Mouse (Mus musculus): ENCODE results near the gene Ipo13. TPM values are rescaled to one million over a fixed set of nuclear protein-coding genes. Genes with fewer than 3 reads are reported as not detected.

Gene Ipo13
- polyA plus RNA-seq, 2 experiments = 38.8 to 63.4 TPM

DNA sequence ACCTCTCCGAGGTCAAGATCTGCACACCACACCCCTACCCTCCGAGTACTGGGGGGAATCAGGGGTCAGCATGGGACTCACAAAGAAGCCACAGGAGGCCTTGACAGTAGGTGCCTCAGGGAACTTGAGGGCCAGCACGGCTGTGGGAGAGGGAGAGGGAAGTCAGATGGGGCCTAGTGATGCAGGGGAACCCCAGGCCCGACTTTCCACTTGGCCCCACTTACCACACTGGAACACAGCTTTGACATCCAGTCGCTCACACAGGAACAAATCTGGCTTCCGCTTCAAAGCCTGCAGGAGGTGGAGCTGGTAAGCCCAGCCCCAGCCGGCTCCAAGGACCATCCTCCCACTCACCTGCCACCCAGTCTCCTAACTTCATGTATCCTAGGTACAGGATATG is 19.5 kb downstream of the Ipo13 start:
- Histone ChIP-seq H3K9me3 (ENCODE audit: control insufficient read depth, low read length) (no peaks in the 10 kb centered on the region), H3K4me2 (replicated peaks; ENCODE audit: low read depth, low read length, severe bottlenecking) (no peak overlapping the region), H3K4me3 (replicated peaks; ENCODE audit: low read length) (no peak overlapping the region), H3K27ac (replicated peaks; ENCODE audit: low read depth, low read length) (no peak overlapping the region), H3K4me1 (ENCODE audit: control insufficient read depth, insufficient read depth, low read length) (peaks cover 6% of the 10 kb centered on the region; the same call in 1 of the 2 replicates), H3K9ac (ENCODE audit: low read depth, low read length, severe bottlenecking) (no peak overlapping the region), H3K36me3 (ENCODE audit: control insufficient read depth, insufficient read depth, low read length) (peaks cover 58% of the 10 kb centered on the region), H3K27me3 (ENCODE audit: control insufficient read depth, insufficient read depth, low read length) (no peaks in the 10 kb centered on the region)
- WGBS = 81% methylated on average over 7 of the region's 7 CpGs
- no peak for TF ChIP-seq POLR2A (IDR thresholded peaks at IDR 0.05; ENCODE audit: borderline replicate concordance, extremely low read depth, insufficient read depth, insufficient read length)
- no peak for DNase-seq (ENCODE audit: low spot score)
- ATAC-seq (ENCODE audit: low FRiP score, low read depth) = no peak

DNA sequence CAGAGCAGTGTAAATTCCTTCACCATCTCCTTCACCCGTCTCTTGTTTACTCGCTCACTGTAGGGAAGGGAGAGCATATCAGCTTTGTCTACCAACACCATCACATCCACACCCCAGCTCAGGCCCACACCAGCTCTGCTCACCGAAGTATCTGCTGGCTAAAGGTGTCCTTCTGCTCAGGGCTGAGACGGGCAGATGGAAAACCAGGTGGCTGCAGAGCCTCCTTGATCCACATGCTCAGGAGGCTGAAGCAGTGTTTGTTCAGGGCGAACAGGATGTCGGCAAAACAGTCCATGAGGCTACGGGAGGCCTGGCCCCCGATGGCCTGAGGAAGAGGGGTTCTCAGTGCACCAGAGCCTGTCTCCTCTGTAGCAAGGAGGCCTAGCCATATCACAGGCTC is 20.2 kb downstream of the Ipo13 start:
- no peak overlapping the region for H3K4me3 ChIP-seq (replicated peaks; ENCODE audit: low read length)
- DNase-seq (ENCODE audit: low spot score) (no peak), ATAC-seq (ENCODE audit: low FRiP score, low read depth) (no peak)
- peaks cover 6% of the 10 kb centered on the region; the same call in 1 of the 2 replicates for H3K4me1 ChIP-seq (ENCODE audit: control insufficient read depth, insufficient read depth, low read length)
- H3K9ac ChIP-seq (ENCODE audit: low read depth, low read length, severe bottlenecking) = no peak overlapping the region
- no peak overlapping the region for H3K27ac ChIP-seq (replicated peaks; ENCODE audit: low read depth, low read length)
- no peak overlapping the region for H3K4me2 ChIP-seq (replicated peaks; ENCODE audit: low read depth, low read length, severe bottlenecking)
- 90% methylated on average over 8 of the region's 8 CpGs for WGBS
- H3K36me3 ChIP-seq (ENCODE audit: control insufficient read depth, insufficient read depth, low read length) = peaks cover 57% of the 10 kb centered on the region
- no peak for TF ChIP-seq POLR2A (IDR thresholded peaks at IDR 0.05; ENCODE audit: borderline replicate concordance, extremely low read depth, insufficient read depth, insufficient read length)
- H3K9me3 ChIP-seq (ENCODE audit: control insufficient read depth, low read length) = no peaks in the 10 kb centered on the region
- no peaks in the 10 kb centered on the region for H3K27me3 ChIP-seq (ENCODE audit: control insufficient read depth, insufficient read depth, low read length)

DNA sequence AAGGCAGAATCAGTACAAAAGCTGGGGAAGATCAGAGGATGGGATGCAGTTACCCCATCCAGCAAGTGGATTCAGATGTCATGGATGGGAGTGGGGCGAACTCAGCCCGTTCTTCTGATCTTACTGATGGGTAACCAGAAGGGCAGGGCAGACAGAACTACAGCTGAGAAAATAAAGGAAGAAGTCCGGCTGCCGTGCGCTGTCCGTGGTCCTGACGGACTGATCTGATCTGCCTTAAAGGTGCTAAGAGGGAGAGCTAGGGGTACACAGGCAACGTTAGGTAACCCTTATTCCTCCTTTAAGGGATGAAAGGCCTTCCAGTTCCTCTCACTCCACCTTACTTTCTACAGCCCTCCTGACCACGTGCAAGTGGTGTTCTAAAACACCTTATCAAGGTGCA is 21.4 kb downstream of the Ipo13 start:
- H3K27me3 ChIP-seq (ENCODE audit: control insufficient read depth, insufficient read depth, low read length) = no peaks in the 10 kb centered on the region
- ATAC-seq (ENCODE audit: low FRiP score, low read depth) (no peak), DNase-seq (ENCODE audit: low spot score) (peak; percentile 79)
- H3K9ac ChIP-seq (ENCODE audit: low read depth, low read length, severe bottlenecking) = no peak overlapping the region
- H3K4me3 ChIP-seq (replicated peaks; ENCODE audit: low read length) = no peak overlapping the region
- no peak for TF ChIP-seq POLR2A (IDR thresholded peaks at IDR 0.05; ENCODE audit: borderline replicate concordance, extremely low read depth, insufficient read depth, insufficient read length)
- H3K9me3 ChIP-seq (ENCODE audit: control insufficient read depth, low read length) = no peaks in the 10 kb centered on the region
- H3K4me2 ChIP-seq (replicated peaks; ENCODE audit: low read depth, low read length, severe bottlenecking) = no peak overlapping the region
- peaks cover 6% of the 10 kb centered on the region; the same call in 1 of the 2 replicates for H3K4me1 ChIP-seq (ENCODE audit: control insufficient read depth, insufficient read depth, low read length)
- H3K36me3 ChIP-seq (ENCODE audit: control insufficient read depth, insufficient read depth, low read length) = peaks cover 49% of the 10 kb centered on the region
- no peak overlapping the region for H3K27ac ChIP-seq (replicated peaks; ENCODE audit: low read depth, low read length)
- 26% methylated on average over 9 of the region's 9 CpGs for WGBS

DNA sequence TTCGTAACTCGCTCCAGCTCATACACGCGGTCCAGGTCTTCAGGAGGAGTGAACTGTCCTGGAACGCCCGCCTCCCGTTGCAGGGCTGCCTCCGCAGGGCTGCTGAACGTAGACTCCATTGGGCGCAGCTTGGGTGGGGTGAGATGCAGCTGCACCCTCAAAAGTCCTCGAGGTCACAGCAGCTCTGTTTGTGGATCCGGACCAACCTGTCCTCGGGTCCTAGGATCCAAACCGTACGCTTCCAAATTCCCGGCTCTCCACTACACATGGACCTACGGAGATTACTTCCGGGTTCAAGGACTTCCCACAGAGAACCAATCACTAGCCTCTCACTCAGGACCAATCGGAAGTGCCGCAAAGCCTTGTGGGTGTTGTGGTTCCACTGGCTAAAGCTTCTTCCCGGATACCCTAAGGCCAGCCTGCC is 23.0 kb downstream of the Ipo13 start, which contains the start of gene Dph2:
Gene Dph2, minus strand, starts transcription at position 295 of the 424 bp plus-strand sequence.
- peak; percentile 94 for DNase-seq (ENCODE audit: low spot score)

DNA sequence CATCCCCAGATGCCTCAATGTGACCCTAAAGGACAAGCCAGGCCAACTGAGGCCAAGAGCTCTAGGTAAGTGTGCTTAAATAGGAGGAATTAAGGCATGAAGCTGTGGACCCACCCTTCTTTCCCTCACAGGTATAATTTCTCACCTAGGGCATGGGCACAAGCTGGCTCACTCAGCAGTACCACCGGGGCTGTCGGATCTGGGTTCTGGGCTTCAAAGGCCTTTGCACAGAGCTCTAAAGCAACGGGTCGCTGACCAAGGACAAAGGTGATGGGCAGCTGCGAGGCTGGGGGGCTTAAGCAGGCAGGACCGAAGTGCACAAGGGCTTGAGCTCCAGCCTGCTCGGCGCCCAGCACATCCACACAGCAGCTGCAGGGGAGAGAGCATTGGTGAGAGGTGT is 24.0 kb downstream of the Ipo13 start:
- 85% methylated on average over 8 of the region's 8 CpGs for WGBS
- H3K27me3 ChIP-seq (ENCODE audit: control insufficient read depth, insufficient read depth, low read length) = no peaks in the 10 kb centered on the region
- no peak overlapping the region for H3K9ac ChIP-seq (ENCODE audit: low read depth, low read length, severe bottlenecking)

More for the DNA sequence above, 23.0 kb downstream of the Ipo13 start, which contains the start of gene Dph2:
- TF ChIP-seq POLR2A (IDR thresholded peaks at IDR 0.05; ENCODE audit: borderline replicate concordance, extremely low read depth, insufficient read depth, insufficient read length) = no peak
- Histone ChIP-seq H3K27me3 (ENCODE audit: control insufficient read depth, insufficient read depth, low read length) (no peaks in the 10 kb centered on the region), H3K27ac (replicated peaks; ENCODE audit: low read depth, low read length) (no peak within 1 kb of the TSS), H3K4me2 (replicated peaks; ENCODE audit: low read depth, low read length, severe bottlenecking) (peak within 1 kb of the TSS; percentile 64), H3K9ac (ENCODE audit: low read depth, low read length, severe bottlenecking) (peak within 1 kb of the TSS; percentile 40), H3K4me3 (replicated peaks; ENCODE audit: low read length) (peak within 1 kb of the TSS; percentile 56), H3K4me1 (ENCODE audit: control insufficient read depth, insufficient read depth, low read length) (peaks cover 6% of the 10 kb centered on the region; the same call in 1 of the 2 replicates), H3K9me3 (ENCODE audit: control insufficient read depth, low read length) (no peaks in the 10 kb centered on the region), H3K36me3 (ENCODE audit: control insufficient read depth, insufficient read depth, low read length) (peaks cover 36% of the 10 kb centered on the region)
- peak; percentile 85 for ATAC-seq (ENCODE audit: low FRiP score, low read depth)
- under 1% methylated on average over 21 of the region's 21 CpGs for WGBS

More for the DNA sequence above, 24.0 kb downstream of the Ipo13 start:
- Histone ChIP-seq H3K36me3 (ENCODE audit: control insufficient read depth, insufficient read depth, low read length) (peaks cover 30% of the 10 kb centered on the region), H3K9me3 (ENCODE audit: control insufficient read depth, low read length) (no peaks in the 10 kb centered on the region), H3K4me3 (replicated peaks; ENCODE audit: low read length) (peak overlapping the region; percentile 56; the same call in 1 of the 2 replicates), H3K4me2 (replicated peaks; ENCODE audit: low read depth, low read length, severe bottlenecking) (peak overlapping the region; percentile 64; the same call in 1 of the 2 replicates), H3K4me1 (ENCODE audit: control insufficient read depth, insufficient read depth, low read length) (peaks cover 13% of the 10 kb centered on the region), H3K27ac (replicated peaks; ENCODE audit: low read depth, low read length) (no peak overlapping the region)
- TF ChIP-seq POLR2A (IDR thresholded peaks at IDR 0.05; ENCODE audit: borderline replicate concordance, extremely low read depth, insufficient read depth, insufficient read length) = no peak
- ATAC-seq (ENCODE audit: low FRiP score, low read depth) (no peak), DNase-seq (ENCODE audit: low spot score) (no peak)

Measured in limb, embryonic 14.5 days (tissue).